13 mouse cellular contexts compared by ENCODE assay signal in genomic region chr12:35308537-35308936, GRCm38 (mm10).
DNase-seq lines count a peak whose midpoint lies in the region; ATAC-seq and TF ChIP-seq lines count a peak whose summit lies in the region.
"Had no signal": no experiment of that assay in that cellular context is flagged by ENCODE, and none has a peak within 500 bp of the region (broad histone marks: within the 10 kb centered on the region; RNA-seq: fewer than 3 reads in every experiment).

No protein-coding gene starts in this region.

- H3K36me3 ChIP-seq in embryonic facial prominence, embryonic 11.5 days (replicated peaks; ENCODE audit: control insufficient read depth, insufficient read depth, low read depth, low read length): no peaks in the 10 kb centered on the region
- H3K36me3 ChIP-seq in embryonic facial prominence, embryonic 10.5 days (replicated peaks): no peaks in the 10 kb centered on the region
- no peaks in the 10 kb centered on the region for H3K36me3 ChIP-seq in kidney, embryonic 15.5 days
- H3K36me3 ChIP-seq: embryonic facial prominence, embryonic 13.5 days had no signal

- peak; percentile 48 for DNase-seq in embryonic facial prominence, embryonic 11.5 days (ENCODE audit: low spot score)
- DNase-seq in embryonic facial prominence, embryonic 10.5 days (ENCODE audit: low spot score): no peak
- DNase-seq in left cerebral cortex, adult 2 months (ENCODE audit: extremely low spot score in 1 of 2, low spot score in 2 of 2): no peak
- no peak for DNase-seq in left cerebral cortex, adult 11 months (ENCODE audit: low spot score)
- DNase-seq in CD4-positive, CD25-positive, alpha-beta regulatory T cell, adult 2 months (ENCODE audit: low read depth, low spot score): peak; percentile 6
- DNase-seq in induced T-regulatory cell, adult 2 months (ENCODE audit: low read depth): peak; percentile 7
- DNase-seq in right cerebral cortex, postnatal 25 days: no peak
- DNase-seq: B cell, adult 2 months; gastrocnemius, postnatal 25 days; heart, postnatal 14 days; kidney, postnatal 25 days had no signal

- no peaks in the 10 kb centered on the region for H3K4me1 ChIP-seq in embryonic facial prominence, embryonic 11.5 days (ENCODE audit: control insufficient read depth, insufficient read depth, low read length)
- H3K4me1 ChIP-seq in embryonic facial prominence, embryonic 10.5 days: peaks cover 4% of the 10 kb centered on the region; the same call in 1 of the 2 replicates
- peaks cover 2% of the 10 kb centered on the region; the same call in 1 of the 2 replicates for H3K4me1 ChIP-seq in kidney, embryonic 15.5 days

- H3K9me3 ChIP-seq in embryonic facial prominence, embryonic 11.5 days (replicated peaks; ENCODE audit: control insufficient read depth, low read length): no peaks in the 10 kb centered on the region
- no peaks in the 10 kb centered on the region for H3K9me3 ChIP-seq in embryonic facial prominence, embryonic 10.5 days
- no peaks in the 10 kb centered on the region for H3K9me3 ChIP-seq in kidney, embryonic 15.5 days (replicated peaks)
- H3K9me3 ChIP-seq: embryonic facial prominence, embryonic 13.5 days had no signal

- no peak overlapping the region for H3K4me2 ChIP-seq in embryonic facial prominence, embryonic 11.5 days (ENCODE audit: low read depth, low read length)
- H3K4me2 ChIP-seq in kidney, embryonic 15.5 days: no peak overlapping the region
- H3K4me2 ChIP-seq: embryonic facial prominence, embryonic 13.5 days had no signal

- ATAC-seq in embryonic facial prominence, embryonic 11.5 days (replicated peaks; ENCODE audit: insufficient number of reproducible peaks, low FRiP score, low TSS enrichment, low read depth): no peak
- no peak for ATAC-seq in kidney, embryonic 15.5 days (replicated peaks; ENCODE audit: low FRiP score)

- H3K27me3 ChIP-seq in embryonic facial prominence, embryonic 11.5 days (ENCODE audit: control insufficient read depth, insufficient read depth, low read length): no peaks in the 10 kb centered on the region
- no peaks in the 10 kb centered on the region for H3K27me3 ChIP-seq in embryonic facial prominence, embryonic 10.5 days (replicated peaks; ENCODE audit: low read depth, poor library complexity, severe bottlenecking)
- no peaks in the 10 kb centered on the region for H3K27me3 ChIP-seq in kidney, embryonic 15.5 days
- H3K27me3 ChIP-seq: embryonic facial prominence, embryonic 13.5 days had no signal

- no peak overlapping the region for H3K4me3 ChIP-seq in embryonic facial prominence, embryonic 11.5 days (ENCODE audit: low read depth, low read length)
- no peak overlapping the region for H3K4me3 ChIP-seq in embryonic facial prominence, embryonic 10.5 days
- no peak overlapping the region for H3K4me3 ChIP-seq in left cerebral cortex, adult 2 months
- no peak overlapping the region for H3K4me3 ChIP-seq in kidney, embryonic 15.5 days (replicated peaks)
- H3K4me3 ChIP-seq: embryonic facial prominence, embryonic 13.5 days had no signal

- H3K9ac ChIP-seq in embryonic facial prominence, embryonic 11.5 days (replicated peaks; ENCODE audit: low read length): no peak overlapping the region
- H3K9ac ChIP-seq in kidney, embryonic 15.5 days: no peak overlapping the region
- H3K9ac ChIP-seq: embryonic facial prominence, embryonic 13.5 days had no signal

- TF ChIP-seq CTCF in left cerebral cortex, adult 2 months (IDR thresholded peaks at IDR 0.05): peak; percentile 71

- intact Hi-C loops in left cerebral cortex, adult 2 months (cut with DNase I): loop anchor here (2.0 to 5.0 kb wide), 2 partner anchors 224 to 524 kb away; no protein-coding TSS in a partner anchor

- no peak overlapping the region for H3K27ac ChIP-seq in embryonic facial prominence, embryonic 11.5 days (replicated peaks; ENCODE audit: low read depth, low read length)
- no peak overlapping the region for H3K27ac ChIP-seq in embryonic facial prominence, embryonic 10.5 days (replicated peaks)
- no peak overlapping the region for H3K27ac ChIP-seq in left cerebral cortex, adult 2 months
- H3K27ac ChIP-seq in kidney, embryonic 15.5 days: no peak overlapping the region
- H3K27ac ChIP-seq: embryonic facial prominence, embryonic 13.5 days had no signal

Comparison
In these comparisons a context has a peak if more than half of its experiments do, and no peak if none do; other contexts are left out.
1. DNase-seq: peak in embryonic facial prominence, embryonic 11.5 days (single experiment), CD4-positive, CD25-positive, alpha-beta regulatory T cell, adult 2 months (single experiment) and induced T-regulatory cell, adult 2 months (single experiment); none in embryonic facial prominence, embryonic 10.5 days (single experiment), left cerebral cortex, adult 2 months (0 of 2), left cerebral cortex, adult 11 months (single experiment) and right cerebral cortex, postnatal 25 days (single experiment).